Mouse (Mus musculus) G1E-ER4 (cell line): ENCODE data around the gene Ep400. TPM values are rescaled to one million over a fixed set of nuclear protein-coding genes. Genes with fewer than 3 reads are reported as not detected.

Experiments used
- GATA1 ChIP-seq: IDR thresholded peaks from one replicate; pipeline ENCODE4 v1.8.0; 2012; ENCODE audit warnings: low read length, inconsistent platforms
- polyA plus RNA-seq: library from polyadenylated mRNA; stranded (reverse); fragments of >175 nt; gene quantifications from 2 replicates; pipeline ENCODE4 v1.2.3, GENCODE M21; 2012

Gene Ep400
- polyA plus RNA-seq, 1 experiment, result 86.1 TPM

DNA sequence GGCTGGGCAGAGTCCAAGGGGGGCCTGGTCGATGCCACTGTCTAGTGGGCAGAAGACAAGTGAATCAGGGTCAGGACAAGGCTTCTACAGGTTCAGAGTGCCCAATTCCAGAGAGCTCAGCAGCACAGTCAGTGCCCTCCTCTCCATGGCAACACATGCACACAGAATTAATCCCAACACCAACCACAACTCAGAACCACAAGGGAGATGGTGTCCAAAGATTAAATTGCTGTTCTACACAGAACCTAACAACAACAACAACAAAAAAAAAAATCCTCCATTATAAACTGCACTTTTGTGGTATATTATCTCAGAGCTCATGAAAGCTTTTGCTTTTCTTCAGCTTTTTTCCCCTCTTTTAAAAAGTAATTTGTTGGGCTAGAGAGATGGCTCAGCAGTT lies 34.9 kb downstream of the Ep400 start:
- no peak for TF ChIP-seq GATA1

DNA sequence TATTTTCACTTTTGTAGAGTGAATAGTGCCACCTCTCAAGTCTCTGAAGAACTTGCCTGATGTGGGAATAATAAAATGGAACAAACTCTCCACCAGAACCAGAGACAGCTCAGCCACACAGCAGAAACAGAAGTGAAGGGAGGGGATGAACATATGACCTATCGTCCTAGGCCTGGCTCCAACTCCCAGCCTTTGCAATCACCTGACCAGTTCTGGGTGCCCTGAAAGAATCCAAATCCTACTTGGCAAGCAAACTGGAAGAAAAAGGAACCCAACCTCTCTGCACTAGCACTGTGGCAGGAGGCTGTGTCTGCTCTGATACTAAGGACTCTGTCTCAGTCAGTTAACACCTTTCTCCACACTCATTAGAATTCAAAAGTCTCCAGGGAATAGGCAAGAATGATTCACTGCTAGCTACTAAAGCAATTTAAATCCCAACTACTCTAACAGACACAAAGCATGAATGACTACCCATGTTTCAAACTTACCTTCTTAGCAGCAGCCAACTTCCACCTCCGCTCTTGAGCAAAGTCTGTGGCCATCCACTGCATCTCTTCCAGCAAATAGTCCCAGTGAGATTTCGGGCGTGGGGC lies 37.2 kb downstream of the Ep400 start:
- no peak for TF ChIP-seq GATA1

DNA sequence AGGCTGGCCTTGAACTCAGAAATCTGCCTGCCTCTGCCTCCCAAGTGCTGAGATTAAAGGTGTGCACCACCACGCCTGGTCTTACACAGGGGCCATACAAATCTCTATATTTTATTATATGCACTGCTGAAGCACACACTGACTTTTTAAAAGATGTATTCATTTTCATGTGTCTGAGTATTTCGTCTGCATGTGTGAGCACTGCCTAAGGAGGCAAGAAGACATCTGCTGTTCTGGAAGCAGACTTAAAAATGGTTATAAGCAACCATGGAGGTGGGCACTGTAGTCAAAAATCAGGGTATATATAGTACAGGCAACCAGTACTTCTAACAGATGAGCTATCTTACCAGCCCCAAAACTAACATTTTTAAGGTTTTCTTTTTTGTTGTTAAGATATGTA lies 39.3 kb downstream of the Ep400 start:
- no peak for TF ChIP-seq GATA1

DNA sequence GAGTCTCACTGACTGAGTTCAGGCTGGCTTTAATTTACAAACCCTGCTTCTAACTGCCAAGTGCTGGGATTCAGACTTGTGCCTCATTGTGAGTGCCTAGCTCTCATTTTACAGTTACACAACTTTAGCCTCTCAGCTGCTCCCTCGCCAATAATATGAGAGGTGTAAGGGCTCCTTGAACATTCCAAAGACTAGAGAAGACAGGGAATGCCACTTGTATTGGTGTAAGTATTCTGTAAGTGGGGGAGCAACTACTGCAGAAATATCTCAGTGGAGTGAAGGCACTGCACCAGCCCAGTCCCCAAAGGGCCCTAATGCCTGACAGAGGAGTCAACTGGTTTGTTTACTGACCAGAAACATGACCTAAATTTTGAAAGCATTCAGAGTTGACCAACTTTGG lies 42.7 kb downstream of the Ep400 start:
- TF ChIP-seq GATA1, result no peak

DNA sequence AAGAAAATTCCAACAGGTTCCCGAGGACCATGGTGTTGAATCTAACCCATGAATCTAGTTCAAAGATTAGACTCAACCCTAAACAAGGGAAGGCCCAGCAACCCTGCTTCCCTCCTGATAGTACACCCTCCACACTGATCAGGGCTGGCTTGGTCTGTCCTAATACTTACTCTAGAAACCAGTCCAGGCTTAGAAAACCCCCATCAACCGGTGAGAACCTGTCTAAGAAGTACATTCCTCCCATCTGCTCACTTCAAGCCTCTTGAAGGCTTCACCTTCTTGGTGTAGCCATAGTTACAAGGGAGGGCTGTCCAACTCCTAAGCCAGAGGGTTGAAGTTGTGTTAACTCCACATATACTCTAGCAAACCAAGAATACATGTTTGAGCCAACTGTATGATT lies 47.0 kb downstream of the Ep400 start:
- no peak for TF ChIP-seq GATA1

DNA sequence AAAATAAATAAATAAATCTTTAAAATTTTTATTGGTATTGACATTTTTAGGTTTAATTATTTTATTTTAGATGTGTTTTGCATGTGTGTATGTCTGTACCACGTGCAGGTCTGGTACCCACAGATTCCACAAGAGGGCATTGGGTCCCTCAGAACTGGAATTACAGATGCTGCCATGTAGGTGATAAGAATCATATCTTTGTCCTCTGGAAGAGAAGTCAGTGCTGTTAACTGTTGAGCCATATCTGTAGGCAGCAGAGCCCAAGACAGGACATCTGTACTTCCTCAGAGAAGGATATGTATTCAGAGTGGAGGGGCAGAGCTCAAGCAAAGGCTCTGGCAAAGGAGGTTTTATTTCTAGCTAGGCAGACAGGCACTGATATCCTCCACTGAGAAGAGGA lies 49.1 kb downstream of the Ep400 start:
- TF ChIP-seq GATA1, result peak; percentile 7

DNA sequence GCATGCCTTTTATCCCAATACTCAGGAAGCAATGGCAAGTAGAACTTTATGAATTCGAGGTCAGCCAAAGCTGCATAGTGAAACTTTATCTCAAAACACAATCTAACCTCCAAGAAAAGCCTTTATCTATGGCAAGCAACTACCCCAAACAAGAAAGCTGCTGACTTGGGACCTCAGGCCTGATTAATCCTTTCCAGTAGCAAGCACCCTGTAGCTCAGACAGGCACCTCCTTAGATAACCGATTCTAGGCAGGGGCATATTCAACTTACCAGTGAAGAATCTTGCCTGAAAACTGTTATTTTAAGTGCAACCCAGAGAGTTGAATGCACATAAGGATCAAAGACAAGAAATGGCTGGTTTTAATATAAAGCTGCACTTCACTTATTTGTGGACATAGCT lies 59.1 kb downstream of the Ep400 start:
- no peak for TF ChIP-seq GATA1

- no peak for TF ChIP-seq GATA1
Observed at GRCm38 (mm10) chr5:110709256-110709655, 61.3 kb downstream of the Ep400 start.

- no peak for TF ChIP-seq GATA1
Observed at GRCm38 (mm10) chr5:110704004-110704403, 66.5 kb downstream of the Ep400 start.

DNA sequence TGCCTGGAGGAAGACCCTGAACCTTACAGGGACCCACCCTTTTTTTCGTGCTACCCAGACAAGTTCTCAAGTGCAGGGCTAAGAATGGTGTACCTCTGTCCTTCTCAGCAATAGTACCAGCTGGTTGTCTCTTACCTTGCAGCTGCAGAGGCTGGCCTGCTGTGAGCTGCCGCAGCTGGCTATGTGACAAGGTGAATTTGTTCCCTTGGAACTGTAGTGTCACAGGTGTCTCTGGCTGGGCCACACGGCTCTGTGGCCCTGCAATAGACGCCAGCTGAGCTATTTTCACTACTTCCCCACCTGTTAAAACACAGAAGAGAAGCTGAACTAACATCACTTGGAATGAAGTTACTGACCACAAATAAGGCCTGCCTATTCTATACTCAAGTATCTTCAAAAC lies 71.9 kb downstream of the Ep400 start:
- no peak for TF ChIP-seq GATA1

DNA sequence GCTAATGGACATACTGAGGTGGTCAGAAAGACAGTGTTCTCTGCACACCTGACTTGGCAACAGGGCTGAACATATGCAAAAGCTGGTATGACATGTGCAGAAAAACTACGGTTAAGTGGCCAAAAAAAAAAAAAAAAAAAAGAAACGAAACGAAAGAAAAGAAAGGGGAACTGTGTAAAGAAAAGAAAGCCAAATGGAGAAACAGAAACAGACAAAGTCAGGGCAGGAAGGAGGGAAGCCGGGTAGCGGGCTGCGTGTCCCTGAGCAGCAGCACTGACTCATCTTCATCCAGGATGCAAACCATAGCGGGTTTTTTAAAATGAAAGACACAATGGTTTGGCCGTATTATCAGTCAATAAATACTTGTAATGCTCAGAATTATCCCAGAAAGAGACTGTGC lies 88.5 kb downstream of the Ep400 start:
- no peak for TF ChIP-seq GATA1

DNA sequence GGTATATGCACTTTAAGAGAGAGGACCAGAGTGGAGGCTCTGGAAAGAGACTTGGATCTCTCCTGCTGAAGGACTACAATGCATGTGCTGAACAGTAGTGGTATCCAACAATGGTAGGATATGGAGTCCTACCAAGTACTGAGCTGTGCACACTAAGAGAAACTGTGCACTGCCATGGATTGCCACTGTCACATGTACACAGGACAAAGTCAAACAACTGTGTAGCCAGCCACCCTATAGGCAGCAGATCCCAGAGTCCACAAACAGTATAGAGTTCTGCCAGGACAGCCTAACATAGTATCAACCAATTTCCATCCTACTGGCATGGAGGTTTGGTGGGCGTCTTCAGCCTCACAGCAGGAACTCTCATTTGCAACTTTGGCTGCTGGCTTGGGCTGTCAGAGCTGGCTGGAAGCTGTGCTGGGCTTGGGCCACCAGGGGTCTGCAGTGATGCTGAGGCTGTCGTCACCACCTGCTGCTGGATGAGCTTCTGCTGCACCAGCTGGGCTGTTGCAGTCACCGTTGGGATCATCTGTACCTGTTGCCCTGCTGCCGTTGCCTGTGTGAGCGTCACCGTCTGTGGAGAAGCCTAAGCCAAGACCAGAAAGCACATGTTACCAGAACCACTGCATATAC lies 104.9 kb downstream of the Ep400 start:
- no peak for TF ChIP-seq GATA1

- no peak for TF ChIP-seq GATA1
Observed at GRCm38 (mm10) chr5:110664750-110665269, 105.7 kb downstream of the Ep400 start.

GRCm38 (mm10) chr5:110664041-110664440 lies 106.5 kb downstream of the Ep400 start:
- no peak for TF ChIP-seq GATA1

DNA sequence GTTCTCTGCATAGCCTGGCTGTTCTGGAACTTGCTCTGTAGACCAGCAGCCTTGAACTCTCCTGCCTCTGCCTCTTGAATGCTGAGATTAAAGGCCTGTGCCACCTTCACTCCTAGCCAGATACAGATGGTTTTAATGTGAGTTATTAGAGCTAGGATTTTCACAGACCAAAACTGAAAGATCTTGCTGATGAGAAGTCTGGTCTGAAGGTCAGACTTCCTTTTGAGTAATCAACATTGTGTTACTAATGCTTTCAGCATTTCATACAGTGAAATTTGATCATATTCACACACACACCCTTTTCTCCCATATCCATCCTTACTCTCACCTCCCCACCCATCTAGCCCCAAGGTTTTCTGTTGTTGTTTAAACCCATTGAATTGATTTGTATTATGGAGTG lies 110.8 kb downstream of the Ep400 start:
- TF ChIP-seq GATA1, result no peak

- no peak for TF ChIP-seq GATA1
Observed at GRCm38 (mm10) chr5:110653686-110654085, 116.8 kb downstream of the Ep400 start.
